Mouse (Mus musculus): Measurements from ENCODE around the gene Agk. TPM values are rescaled to one million over a fixed set of nuclear protein-coding genes. Genes with fewer than 3 reads are reported as not detected.

Gene Agk
- polyA plus RNA-seq, 1 experiment from 2014 or later = 59.8 TPM

DNA sequence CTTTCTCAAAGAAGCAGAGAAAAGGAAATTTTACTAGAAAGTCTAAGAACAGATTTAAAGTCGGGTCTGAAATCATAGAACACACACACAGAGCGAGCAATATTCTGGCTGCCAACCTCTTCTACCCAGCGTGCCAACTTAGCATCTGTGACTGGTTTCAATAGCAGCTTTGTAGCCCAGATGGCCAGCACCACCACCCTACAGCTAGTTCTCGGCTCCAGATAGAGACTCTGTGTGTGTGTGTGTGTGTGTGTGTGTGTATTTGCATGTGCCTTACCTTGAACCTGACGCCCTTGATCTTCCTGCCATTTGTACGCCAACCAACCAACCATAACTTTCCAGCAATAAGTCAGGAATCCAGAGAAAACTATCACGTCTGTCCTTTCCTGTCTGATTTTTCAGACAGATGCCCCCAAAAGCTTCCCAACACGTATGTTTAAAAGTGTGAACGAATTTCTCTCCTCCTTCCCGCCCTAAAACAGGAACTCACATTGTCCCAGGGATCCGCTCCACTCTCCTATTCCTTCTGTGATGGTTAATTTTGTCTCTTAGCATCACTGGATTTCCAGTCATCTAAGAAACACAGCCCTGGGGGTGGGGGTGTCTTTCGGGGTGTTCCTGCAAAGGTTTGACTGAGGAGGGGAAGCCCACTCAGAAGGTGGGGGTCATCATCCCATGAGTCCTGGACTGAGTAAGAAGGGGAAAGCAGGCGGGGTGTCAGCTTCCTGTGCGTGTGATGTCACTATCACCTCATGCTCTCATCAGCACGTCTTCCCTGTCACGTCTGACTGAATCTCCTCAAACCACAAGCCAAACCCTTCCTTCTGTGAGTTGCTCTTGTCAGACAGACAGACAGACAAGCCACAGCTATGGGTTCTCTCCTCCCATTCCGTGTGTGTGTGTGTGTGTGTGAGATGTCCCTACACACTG is 107.6 kb downstream of the Agk start:
- H3K4me2 ChIP-seq = no peak overlapping the region
- H3K36me3 ChIP-seq = no peaks in the 10 kb centered on the region
- H3K9me3 ChIP-seq (replicated peaks) = no peaks in the 10 kb centered on the region
- peaks cover 45% of the 10 kb centered on the region for H3K4me1 ChIP-seq
- ATAC-seq (ENCODE audit: low FRiP score) = no peak
- H3K4me3 ChIP-seq (replicated peaks) = no peak overlapping the region
- 0 out of 2 replicates have a peak overlapping the region, but pooled peaks have one; percentile 20 for H3K27ac ChIP-seq (replicated peaks)
- WGBS = 84% methylated on average over 17 of the region's 17 CpGs
- H3K27me3 ChIP-seq (replicated peaks) = no peaks in the 10 kb centered on the region
- no peak overlapping the region for H3K9ac ChIP-seq (replicated peaks)

DNA sequence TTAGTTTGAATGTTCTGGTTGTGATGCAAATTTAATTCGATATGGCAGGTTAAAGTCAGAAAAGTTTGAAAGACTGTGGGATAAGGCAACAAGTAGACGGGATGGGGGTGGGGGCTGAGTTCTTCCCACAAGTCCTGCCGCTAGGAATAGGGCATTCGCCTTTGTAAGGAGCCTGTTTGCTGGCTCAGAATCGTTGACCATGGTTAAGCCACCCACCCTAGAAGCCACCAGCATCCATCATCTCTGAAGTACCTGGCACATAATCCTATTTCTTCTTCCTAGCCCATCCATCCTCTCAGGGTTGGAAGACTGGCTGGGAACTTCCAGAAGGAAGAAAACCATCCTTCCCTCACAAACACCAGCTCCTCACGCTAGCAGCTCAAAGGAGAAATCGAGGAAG is 109.7 kb downstream of the Agk start:
- Histone ChIP-seq H3K9ac (replicated peaks) (peak overlapping the region; percentile 91), H3K4me1 (peaks cover 41% of the 10 kb centered on the region), H3K9me3 (replicated peaks) (no peaks in the 10 kb centered on the region), H3K4me2 (peak overlapping the region; percentile 69), H3K27ac (replicated peaks) (peak overlapping the region; percentile 91), H3K27me3 (replicated peaks) (no peaks in the 10 kb centered on the region), H3K36me3 (no peaks in the 10 kb centered on the region), H3K4me3 (replicated peaks) (peak overlapping the region; percentile 83)
- WGBS = 5% methylated on average over 7 of the region's 7 CpGs
- 0 out of 2 replicates have a peak, but pooled peaks have one; percentile 0 for ATAC-seq (ENCODE audit: low FRiP score)

DNA sequence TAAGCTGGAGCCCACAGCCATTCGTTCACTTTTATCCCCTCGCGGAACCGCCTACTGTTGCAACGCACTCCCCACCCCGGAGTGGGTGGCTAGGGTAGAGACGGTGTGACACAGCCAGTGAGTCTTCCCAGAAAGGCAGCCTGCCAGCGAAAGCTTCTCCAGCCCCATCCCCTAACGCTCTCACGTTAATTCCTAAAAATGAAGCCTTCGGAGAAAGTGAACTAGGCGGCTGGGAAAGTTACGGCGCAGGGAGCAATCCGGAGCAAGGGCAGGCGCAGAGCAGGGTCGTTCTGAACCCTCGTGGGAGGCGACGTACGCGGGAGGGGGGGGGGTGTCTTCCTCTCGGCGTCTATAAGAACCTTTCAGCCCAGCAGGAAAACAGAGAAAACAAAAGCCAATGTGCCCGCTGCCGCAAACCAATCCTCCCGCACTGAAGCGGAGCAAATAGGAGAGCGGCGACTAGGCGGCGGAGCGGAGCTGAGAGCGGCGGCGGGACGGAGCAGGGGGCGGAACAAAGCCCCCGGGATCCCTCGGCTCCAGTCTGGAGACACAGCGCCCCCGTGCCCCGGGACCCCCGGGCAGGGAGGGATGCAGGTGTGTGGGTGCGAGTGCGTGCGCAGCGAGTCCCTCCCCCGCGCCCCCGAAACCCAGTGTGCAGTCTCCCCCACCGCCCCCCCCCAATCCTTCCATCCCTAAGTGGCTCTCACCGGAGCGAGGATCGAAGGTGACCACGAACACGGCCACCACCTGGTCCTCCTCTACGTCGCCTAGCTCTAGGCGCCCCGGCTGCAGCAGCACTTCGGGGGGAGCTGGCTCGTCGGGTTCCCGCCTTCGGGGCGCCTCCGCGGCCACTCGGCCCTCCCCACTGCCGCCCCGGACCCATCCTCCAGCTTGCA is 110.4 kb downstream of the Agk start:
- Histone ChIP-seq H3K27ac (replicated peaks) (peak overlapping the region; percentile 91), H3K9me3 (replicated peaks) (no peaks in the 10 kb centered on the region), H3K9ac (replicated peaks) (peak overlapping the region; percentile 91), H3K4me2 (peak overlapping the region; percentile 69), H3K4me1 (peaks cover 38% of the 10 kb centered on the region), H3K4me3 (replicated peaks) (peak overlapping the region; percentile 83), H3K36me3 (no peaks in the 10 kb centered on the region), H3K27me3 (replicated peaks) (no peaks in the 10 kb centered on the region)
- peak; percentile 76 for ATAC-seq (ENCODE audit: low FRiP score)
- under 1% methylated on average over 68 of the region's 72 CpGs for WGBS

DNA sequence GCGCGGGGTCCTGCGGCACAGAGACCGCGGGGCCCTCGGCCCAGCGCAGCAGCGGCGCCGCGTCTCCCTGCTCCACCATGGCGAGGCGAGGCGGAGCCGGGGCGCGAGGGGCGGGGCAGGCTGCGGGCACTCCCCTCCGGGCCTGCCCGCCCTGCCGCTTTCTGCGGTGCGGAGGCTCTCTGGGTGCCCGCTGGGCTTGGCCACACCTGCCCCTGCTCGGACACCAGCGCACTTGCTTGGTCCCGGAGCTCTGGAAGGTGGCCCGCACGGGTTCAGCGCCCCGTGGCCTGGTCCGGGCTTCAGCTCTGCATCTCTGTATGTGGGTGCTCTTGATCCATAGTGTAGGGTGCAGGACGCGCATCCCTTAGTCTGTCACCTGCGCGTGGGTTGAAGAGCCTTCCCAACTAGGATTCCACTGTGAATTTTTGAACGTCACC is 111.1 kb downstream of the Agk start, which contains the start of gene E330009J07Rik:
TSS of gene E330009J07Rik (minus strand) at position 89 of the 437 bp plus-strand sequence.
- under 1% methylated on average over 37 of the region's 38 CpGs for WGBS
- Histone ChIP-seq H3K36me3 (no peaks in the 10 kb centered on the region), H3K27me3 (replicated peaks) (no peaks in the 10 kb centered on the region), H3K9me3 (replicated peaks) (no peaks in the 10 kb centered on the region), H3K27ac (replicated peaks) (peak within 1 kb of the TSS; percentile 91), H3K4me1 (peaks cover 35% of the 10 kb centered on the region), H3K4me3 (replicated peaks) (peak within 1 kb of the TSS; percentile 83), H3K4me2 (peak within 1 kb of the TSS; percentile 69), H3K9ac (replicated peaks) (peak within 1 kb of the TSS; percentile 91)
- ATAC-seq (ENCODE audit: low FRiP score) = peak; percentile 90

DNA sequence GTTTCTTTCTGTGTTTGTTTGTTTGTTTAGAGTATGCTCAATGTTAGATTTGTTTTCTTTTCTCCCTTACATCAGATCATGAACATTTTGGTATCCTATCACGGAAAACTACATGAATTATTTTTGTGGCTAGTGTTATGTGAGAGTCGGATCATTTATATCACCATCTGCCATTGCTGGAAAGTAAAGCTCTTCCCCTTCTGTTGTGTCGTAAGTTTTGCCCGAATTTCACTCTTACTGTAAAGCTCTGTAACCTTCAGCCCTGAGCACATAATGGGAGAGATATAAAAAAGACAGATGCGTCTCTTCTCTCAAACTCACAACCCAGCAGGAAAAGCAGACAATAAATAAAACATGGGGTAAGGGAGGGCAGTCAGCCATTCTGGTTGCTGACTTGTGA is 114.0 kb downstream of the Agk start, which contains the start of gene Wee2:
TSS of gene Wee2 (plus strand) at position 153 of the 400 bp plus-strand sequence.
- no peaks in the 10 kb centered on the region for H3K27me3 ChIP-seq (replicated peaks)
- H3K9ac ChIP-seq (replicated peaks) = no peak within 1 kb of the TSS
- H3K9me3 ChIP-seq (replicated peaks) = no peaks in the 10 kb centered on the region
- H3K4me1 ChIP-seq = peaks cover 20% of the 10 kb centered on the region
- 53% methylated on average over 5 of the region's 5 CpGs for WGBS
- no peak within 1 kb of the TSS for H3K27ac ChIP-seq (replicated peaks)
- H3K4me2 ChIP-seq = peak within 1 kb of the TSS; percentile 38
- no peak for ATAC-seq (ENCODE audit: low FRiP score)
- H3K36me3 ChIP-seq = no peaks in the 10 kb centered on the region
- no peak within 1 kb of the TSS for H3K4me3 ChIP-seq (replicated peaks)

DNA sequence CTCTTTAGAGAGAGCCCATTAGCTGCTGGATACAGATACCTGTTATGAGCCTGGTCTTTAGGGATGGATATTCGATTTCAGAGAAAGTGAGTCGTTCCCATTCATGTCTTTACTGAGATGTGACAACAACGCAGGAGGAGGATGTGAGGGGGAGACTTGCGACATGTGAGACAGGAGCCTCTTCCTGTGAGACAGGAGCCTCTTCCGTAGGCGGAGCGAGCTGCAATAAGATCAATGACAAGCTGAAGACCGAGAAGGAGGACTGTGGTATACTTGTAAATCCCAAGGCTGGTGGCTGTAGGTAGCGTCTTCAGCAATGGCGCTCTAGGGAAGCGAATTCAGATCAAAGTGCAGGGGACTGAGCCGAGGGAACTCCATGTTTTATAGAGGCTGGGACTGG is 114.8 kb downstream of the Agk start:
- WGBS = 39% methylated on average over 12 of the region's 12 CpGs
- peaks cover 12% of the 10 kb centered on the region for H3K4me1 ChIP-seq
- no peaks in the 10 kb centered on the region for H3K9me3 ChIP-seq (replicated peaks)
- no peaks in the 10 kb centered on the region for H3K36me3 ChIP-seq
- ATAC-seq (ENCODE audit: low FRiP score) = no peak
- H3K9ac ChIP-seq (replicated peaks) = no peak overlapping the region
- no peak overlapping the region for H3K27ac ChIP-seq (replicated peaks)
- H3K4me3 ChIP-seq (replicated peaks) = no peak overlapping the region
- no peaks in the 10 kb centered on the region for H3K27me3 ChIP-seq (replicated peaks)
- peak overlapping the region; percentile 38 for H3K4me2 ChIP-seq

DNA sequence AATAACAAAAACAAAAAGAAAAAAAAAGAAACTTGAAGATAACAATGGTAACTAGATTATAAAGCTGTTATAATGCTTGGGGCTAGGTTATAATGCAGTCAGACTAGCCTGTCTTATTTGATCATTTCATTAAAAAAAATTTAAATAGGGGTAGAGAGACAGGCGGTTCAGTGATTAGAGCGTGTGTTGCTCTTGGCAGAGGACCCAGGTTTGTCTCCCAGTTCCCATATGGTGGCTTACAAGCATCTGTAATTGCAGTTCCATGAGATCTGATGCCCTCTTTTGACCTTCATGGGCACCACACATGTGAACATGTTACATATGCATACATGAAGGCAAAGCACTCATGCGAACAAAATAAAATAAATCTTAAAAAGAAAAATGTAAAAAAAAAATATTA is 116.3 kb downstream of the Agk start:
- ATAC-seq (ENCODE audit: low FRiP score) = no peak
- Histone ChIP-seq H3K27ac (replicated peaks) (no peak overlapping the region), H3K9me3 (replicated peaks) (no peaks in the 10 kb centered on the region), H3K9ac (replicated peaks) (no peak overlapping the region), H3K27me3 (replicated peaks) (no peaks in the 10 kb centered on the region), H3K4me3 (replicated peaks) (no peak overlapping the region), H3K4me2 (no peak overlapping the region), H3K36me3 (no peaks in the 10 kb centered on the region), H3K4me1 (peaks cover 6% of the 10 kb centered on the region)
- 56% methylated on average over 3 of the region's 3 CpGs for WGBS

DNA sequence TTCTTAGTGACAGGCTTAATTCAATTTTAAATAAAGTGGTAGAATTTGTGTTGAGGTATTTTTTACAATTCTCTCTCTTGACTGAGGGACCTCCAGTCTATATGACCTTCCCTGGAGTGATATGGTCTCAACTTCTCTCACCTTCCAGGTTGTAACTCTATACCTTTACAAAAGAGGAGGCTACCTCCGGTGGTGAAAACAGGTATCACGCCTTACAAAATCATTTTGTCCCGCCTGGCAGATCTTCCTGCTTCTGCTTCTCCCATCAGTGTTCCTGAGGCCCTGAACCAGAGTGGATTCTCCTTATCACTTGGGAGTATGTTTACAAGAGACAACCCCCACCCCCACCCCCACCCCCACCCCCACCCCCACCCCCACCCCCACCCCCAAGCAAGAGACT is 116.8 kb downstream of the Agk start:
- no peaks in the 10 kb centered on the region for H3K9me3 ChIP-seq (replicated peaks)
- no peaks in the 10 kb centered on the region for H3K36me3 ChIP-seq
- ATAC-seq (ENCODE audit: low FRiP score) = no peak
- 49% methylated on average over 3 of the region's 3 CpGs for WGBS
- no peak overlapping the region for H3K9ac ChIP-seq (replicated peaks)
- H3K4me1 ChIP-seq = 0 out of 2 replicates have a peak, but pooled peaks cover 3% of the 10 kb centered on the region
- no peak overlapping the region for H3K4me2 ChIP-seq
- H3K27ac ChIP-seq (replicated peaks) = no peak overlapping the region
- no peaks in the 10 kb centered on the region for H3K27me3 ChIP-seq (replicated peaks)
- H3K4me3 ChIP-seq (replicated peaks) = no peak overlapping the region

DNA sequence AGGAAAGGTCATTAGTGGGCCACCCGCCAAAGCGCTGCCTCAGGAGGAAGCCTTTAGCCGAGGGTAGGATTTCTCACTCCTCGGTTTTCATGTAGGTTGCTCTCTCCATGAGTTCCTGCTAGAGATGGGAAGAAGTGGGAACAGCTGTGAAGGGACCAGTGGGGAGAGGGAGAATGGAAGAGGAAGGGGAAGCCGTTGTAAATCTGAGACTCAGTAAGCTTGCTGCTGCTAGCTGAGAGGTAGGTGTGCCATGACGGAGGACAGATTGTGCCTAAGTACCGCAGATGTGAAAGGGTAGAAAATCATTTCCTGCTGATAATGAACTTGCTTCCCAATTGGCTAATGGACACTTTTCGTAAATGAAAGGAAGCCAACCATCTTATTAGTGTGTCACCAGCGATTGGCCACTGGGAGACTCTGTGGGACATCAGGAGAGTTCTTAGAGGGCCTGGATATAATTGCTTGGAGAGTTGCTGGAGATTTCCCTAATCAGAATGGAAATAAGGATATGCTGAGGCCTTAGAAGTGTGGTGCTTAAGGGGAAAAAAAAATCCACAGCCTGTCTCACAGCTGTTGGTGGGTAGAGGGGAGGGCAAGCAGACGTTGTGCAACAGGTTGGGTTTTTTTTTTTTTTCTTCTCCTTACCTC is 118.4 kb downstream of the Agk start:
- Histone ChIP-seq H3K9ac (replicated peaks) (no peak overlapping the region), H3K36me3 (no peaks in the 10 kb centered on the region), H3K4me3 (replicated peaks) (no peak overlapping the region), H3K27ac (replicated peaks) (no peak overlapping the region), H3K4me2 (no peak overlapping the region), H3K27me3 (replicated peaks) (no peaks in the 10 kb centered on the region), H3K9me3 (replicated peaks) (no peaks in the 10 kb centered on the region), H3K4me1 (0 out of 2 replicates have a peak, but pooled peaks cover 3% of the 10 kb centered on the region)
- WGBS = 33% methylated on average over 10 of the region's 10 CpGs
- no peak for ATAC-seq (ENCODE audit: low FRiP score)
